Mouse (Mus musculus) spleen, adult 2 months (tissue): Measurements from ENCODE around the gene Memo1.

Experiments
- CTCF ChIP-seq: fragments of 200-500 bp; IDR thresholded peaks from 2 replicates; pipeline ENCODE4 v1.5.1; 2011; ENCODE audit warnings: mild to moderate bottlenecking, inconsistent platforms; ENCODE audit not compliant: insufficient read depth, insufficient read length, insufficient replicate concordance; ENCODE audit errors: extremely low read depth
- POLR2A ChIP-seq: fragments of 200-500 bp; IDR thresholded peaks from 2 replicates; pipeline ENCODE4 v1.6.1; 2011; ENCODE audit warnings: low read depth, low read length, inconsistent platforms

DNA sequence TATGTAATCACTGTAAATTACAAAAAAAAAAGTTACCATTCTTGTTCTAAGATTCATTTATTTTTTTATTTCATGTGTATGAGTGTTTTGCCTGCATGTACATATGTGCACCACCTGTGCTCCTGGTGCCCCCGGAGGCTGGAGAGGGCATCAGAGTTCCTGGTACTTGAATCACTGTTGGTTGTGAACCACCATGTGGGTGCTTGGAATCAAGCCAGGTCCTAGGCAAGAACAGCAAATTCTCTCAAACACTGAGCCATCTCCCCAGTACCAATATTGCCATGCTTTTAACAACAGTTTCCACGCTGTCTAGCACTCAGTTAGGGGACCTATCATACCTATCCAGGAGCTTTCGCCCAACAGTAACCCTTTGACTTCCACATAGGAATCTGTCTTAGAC lies 137.2 kb downstream of the Memo1 start:
- no peak for TF ChIP-seq POLR2A
- TF ChIP-seq CTCF = no peak
